Mouse (Mus musculus) MEL-GATA-1-ER (cell line): ENCODE measurements around the gene Eml2.

ENCODE experiments used
- DNase-seq: peaks from one replicate; pipeline ENCODE4 v3.0.0-alpha.2; 2012; ENCODE audit warnings: low read depth; ENCODE audit errors: extremely low read depth

Eml2 gene

DNA sequence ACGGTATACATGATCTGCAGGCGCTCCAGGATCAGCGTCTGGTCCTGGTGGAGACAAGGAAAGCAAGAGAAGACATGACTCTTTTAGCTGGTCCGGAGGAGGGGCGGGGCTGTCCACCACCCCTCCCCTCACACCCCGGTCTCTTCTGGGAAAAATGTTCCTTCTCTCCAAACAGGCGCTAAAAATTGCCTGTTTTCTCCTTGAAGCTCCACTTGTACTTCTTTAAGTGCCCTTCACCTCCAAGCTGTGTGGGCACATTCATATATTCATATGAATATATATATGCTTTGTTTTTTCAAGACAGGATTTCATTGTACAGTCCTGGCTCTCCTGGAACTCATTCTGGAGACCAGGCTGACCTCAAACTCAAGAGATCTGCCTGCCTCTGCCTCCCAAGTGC is 13.3 kb upstream of the Eml2 start:
- DNase-seq, result no peak

DNA sequence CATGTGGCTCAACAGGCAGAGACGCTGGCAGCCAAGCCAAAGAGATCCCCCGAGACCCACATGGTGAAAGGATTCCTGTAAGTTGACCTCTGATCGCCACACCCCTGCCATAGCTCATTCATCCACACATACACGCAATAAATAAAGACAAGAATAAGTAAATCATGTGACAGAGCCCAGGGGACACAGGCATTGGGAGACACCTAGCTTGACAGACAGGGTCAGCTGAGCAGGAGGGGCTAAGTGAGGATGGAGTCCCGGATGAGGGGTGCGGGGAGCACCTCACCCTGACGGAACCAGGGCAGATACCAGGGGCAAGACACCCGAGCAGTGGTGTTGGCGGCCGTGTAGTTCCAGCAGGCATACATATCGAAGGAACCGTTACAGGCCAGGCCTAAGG is 12.5 kb upstream of the Eml2 start:
- DNase-seq, result no peak

DNA sequence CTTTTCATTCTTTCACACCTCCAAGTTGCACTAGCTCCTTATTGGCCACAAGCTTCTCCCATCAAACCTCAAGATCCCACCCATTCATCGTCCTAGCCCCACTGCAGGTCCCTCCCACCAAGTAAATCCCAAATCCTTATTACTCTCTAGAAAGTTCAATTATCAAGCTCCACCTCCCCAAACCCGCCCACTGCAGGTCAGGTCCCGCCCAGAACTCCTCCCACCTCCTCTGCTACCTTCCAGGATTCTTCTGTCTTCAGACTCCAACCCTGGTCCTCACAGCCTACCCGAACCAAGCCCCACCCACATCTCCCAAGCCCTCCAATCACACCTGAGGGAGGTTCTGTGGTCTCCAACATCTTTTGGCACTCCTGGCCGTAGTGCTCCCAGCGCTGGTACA is 12.0 kb upstream of the Eml2 start:
- DNase-seq, result peak; percentile 87

DNA sequence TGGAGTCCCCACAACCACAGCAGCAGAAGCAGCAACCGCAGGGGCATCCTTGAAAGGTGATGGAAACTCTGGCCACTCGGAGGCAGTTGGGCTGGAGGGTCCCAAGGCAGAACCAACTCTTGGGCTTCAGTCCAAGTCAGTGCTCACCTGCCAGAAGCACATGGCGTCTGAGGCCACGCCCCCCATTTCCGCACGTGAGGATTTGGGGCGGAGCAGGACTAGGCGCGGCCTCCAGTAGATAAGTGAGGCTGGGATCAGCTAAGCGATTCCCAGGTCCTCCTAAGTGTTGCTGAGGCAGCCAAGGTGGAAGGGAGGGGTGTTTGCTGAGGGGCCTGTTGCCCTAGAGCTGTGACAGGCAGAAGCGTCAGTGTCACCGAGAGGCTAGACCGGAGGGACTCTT is 11.2 kb upstream of the Eml2 start:
- no peak for DNase-seq

DNA sequence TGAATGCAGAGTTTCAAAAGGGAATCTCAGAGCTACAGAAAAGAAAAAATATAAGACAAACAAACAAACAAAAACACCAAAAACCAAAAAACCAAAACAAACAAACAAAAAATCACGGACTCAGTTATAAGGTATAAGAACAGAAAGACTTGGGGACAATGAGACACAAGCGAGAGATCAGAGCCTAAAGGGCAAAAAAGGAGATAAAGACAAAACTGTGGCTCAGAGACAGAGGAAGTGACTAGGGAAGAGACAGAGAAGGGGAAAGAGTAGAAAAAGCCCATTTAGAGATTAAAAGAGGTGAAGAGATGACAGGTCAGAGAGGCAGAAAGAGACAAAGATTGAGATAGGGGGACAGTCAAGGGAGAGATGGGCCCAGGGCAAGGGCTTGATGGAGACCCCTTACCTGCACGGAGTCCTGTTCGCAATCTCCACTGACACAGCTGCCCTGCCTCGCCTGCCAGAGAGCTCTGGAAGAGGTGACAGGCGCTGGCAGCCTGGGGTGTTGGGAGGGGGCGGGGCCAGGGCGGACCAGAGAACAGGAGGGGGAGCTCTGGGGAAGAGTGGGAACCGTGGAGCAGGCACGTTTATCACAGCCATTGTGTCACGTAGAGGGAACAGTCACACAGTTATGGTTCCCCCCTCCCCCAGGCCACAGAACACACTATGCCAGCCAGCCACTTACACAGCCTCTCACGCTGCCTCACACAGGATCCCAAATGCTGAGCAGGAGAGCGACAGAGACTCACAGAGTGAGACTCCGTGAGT is 10.4 kb upstream of the Eml2 start, which contains the start of gene Gipr:
Gene Gipr, minus strand, starts transcription at position 472 of the 768 bp plus-strand sequence.
- no peak for DNase-seq

DNA sequence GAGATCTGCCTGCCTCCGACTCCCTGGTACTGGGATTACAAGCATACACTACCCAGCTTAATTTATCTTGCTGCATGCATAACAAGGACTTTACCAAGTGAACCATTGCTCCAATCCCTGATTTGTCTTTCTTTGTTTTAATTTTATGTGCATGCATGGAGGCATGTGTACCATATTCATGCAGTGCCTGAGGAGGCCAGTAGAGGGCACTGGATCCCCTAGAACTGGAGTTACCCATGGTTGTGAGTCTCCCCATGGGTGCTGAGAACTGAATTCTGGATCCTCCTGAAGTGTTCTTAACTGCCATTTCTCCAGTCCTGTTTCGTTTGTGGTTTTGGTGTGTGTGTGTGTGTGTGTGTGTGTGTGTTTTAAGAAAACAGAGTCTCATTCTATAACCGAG is 9.2 kb upstream of the Eml2 start:
- DNase-seq, result no peak

DNA sequence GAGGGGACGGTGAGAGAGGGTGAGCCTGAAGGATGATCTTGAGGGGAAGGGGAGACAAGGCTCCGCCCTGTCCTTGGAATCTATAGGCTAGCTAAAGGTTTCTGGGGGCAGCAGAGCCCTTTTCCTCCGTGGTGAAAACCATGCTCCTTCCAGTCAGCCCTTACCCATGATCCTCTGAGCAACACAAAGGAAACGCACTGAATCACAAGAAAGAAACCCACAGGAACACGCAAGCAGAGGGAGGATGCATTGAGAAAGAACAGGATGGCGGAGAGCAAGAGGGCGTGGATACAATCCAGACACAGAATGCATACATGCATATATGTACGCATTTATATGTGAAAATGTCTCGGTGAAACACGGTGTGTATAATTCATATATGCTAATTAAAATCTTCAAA is 6.7 kb upstream of the Eml2 start:
- DNase-seq, result no peak

DNA sequence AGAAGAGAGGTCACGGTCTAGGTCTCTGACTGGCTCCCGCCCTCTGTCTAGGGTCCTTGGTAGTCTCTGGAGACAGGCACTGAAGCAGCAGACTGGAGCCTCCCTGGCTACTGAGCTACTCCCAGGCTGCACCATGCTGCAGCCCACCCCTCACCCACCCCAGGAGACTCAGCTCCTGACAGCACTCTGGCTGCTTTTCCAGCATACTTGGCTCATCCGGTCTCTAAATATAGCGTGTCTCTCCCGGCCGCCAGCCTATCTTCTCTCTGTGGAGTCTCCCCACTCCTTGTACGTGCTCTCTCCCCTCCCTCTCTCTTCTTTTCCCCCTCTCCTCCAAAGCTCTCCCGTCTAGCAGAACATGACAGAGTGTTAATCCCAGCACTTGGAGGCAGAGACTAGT is 6.1 kb upstream of the Eml2 start:
- DNase-seq, result no peak

DNA sequence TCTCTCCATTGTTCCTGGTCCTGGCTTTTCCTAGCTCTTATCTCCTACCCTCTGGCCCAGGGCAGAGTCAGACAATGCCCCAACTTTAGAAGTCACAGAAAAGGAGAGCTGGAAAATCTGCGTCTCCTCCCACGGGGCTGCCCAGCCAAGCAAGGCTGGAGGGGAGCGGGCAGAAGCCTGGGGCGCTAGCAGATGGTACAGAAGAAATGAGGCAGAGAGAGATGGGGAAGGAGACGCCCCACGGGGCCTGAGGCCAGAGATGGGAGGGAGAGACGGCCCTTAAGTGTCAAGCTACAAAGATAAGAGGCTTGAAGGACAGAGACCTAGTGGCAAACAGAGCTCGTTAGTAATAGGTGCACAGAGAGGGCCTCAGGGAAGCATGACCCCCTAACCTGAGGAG is 4.4 kb upstream of the Eml2 start:
- DNase-seq, result no peak

DNA sequence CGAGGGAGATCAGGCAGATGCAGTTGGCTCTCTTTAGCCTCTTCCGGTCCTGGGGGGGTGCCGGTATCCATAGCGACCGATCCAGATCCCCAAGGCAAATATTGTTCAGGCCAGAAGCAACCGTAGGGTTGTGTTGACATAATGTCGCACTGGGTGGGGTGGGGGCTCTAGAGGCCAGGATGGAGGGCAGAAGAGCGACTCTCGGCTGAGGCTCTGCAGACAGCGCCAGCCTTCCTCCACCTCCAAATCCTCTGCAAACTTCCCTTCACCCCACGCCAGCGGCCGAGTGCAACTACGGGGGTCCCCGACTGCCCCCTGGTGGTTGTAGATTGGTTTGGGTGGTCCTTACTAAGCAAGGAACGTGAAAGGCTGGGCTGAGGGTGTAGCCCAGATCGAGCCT is 3.3 kb upstream of the Eml2 start:
- DNase-seq, result no peak

DNA sequence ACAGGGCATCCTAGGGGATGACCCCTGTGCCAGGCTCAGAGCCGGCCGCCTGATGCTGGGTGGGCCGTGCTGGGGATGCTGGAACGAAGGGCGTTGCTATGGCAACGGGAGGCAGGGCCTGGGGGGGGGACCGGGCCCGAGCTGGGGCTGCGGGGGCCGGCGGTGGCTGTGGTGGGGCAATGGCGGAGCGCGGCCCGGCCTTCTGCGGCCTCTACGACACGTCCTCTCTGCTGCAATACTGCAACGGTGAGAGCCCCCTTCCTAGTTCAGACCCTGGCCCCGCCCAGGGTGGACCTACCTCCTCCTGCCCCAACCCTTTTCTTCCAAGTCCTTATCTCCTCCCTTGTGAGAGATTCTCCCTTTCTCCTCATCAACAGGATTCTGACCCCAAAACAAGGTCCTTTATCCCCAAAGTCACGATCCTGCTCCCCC is 311 bp downstream of the Eml2 start:
- no peak for DNase-seq

DNA sequence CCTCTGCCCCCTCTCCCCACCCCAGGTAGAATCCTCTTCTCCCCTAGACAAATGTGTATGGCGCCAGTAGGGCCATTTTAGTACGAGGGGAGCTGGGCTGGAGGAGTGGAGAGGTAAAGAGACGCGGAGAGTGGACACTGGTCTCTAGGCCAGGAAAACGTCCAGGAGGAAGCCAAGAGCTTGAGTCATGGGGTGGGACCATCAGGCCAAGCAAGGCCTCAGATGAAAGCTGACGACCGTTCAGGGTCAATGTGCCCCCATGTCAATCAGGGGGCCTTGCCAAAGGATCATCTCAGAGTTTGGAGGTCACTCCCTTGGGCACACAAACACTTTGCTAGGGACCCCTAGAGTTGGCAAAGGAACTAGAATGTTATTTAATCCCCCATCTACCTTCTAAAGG is 995 bp downstream of the Eml2 start:
- no peak for DNase-seq

DNA sequence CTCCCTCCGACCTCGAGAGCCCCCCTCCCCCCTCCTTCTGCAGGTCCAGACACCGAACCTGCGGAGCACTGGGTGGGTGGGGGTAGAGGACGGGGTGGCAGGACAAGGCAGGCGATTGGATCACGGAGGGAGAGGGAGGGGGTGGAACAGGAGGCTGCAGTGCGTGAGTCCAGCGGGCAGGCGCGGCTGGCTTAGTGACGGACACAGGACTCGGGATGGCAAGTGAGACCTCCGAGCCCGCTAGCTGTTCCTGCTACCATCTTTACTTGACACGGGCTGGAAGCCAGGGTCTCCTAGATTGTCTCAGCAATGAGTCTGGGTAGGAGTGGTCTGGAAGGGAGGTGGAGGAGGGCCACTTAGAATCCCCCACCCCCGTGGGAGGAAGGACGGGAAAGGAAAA is 1.8 kb downstream of the Eml2 start:
- no peak for DNase-seq

DNA sequence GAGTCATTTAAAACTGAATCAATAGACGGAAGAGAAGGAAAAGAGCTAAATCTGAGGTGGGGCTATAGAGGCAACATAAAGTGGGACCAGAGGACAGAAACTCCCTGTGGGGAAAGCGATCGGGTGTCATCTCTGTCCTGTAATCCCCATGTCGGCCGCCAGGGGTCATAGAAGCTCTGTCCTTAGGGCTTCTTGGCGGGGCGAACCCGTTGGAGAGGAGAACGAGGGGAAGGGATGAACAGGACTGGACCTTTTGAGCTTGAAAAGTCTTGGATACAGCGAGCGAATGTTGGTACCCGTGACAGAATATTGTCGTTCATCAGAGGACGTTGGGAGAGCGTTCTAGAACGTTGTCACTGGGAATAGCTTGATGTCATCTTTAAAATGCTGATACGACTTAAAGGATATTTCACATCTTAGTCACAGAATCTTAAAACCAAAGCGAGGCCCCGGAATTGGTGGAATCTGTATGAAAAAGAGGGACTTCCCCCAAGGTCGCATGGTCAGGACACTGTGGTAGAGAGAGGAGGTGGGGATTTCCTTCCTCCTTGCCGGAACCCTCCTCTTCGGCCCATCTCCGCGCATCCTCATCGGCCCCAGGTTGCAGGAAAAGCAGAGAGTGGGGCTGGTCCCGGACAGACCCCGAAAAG is 2.3 kb downstream of the Eml2 start:
- peak; percentile 63 for DNase-seq

DNA sequence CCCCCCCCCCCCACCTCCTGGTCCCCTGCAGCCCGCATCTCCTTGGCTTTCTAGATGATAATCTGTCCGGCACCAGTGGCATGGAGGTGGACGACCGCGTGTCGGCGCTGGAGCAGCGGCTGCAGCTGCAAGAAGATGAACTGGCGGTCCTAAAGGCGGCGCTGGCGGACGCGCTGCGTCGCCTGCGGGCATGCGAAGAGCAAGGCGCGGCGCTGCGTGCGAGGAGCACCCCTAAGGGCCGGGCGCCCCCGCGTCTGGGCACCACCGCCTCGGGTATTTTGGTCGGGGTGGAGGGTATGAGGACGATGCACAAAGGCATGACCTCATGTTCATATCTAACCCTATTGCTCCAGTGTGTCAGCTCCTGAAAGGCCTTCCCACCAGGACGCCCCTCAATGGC is 3.0 kb downstream of the Eml2 start:
- DNase-seq, result no peak

DNA sequence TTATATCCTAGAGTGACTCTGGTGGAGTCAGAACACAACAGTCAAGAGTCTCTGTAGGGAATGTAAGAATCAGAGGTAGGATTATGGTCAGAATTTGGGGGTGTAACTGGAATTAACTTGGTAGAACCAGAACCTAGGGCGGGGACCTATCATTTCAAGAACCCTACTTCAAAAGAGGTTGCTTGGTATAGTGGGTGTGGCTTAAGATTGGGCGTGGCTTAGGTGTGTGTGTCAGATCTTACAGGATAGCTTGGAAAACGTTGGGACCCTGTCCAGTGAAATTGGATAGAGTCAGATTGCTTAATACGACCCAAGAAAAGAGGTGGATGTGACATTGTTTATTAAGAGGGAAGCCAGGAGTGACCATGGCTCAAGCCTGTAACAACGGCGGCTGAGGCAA is 3.7 kb downstream of the Eml2 start:
- DNase-seq, result no peak

DNA sequence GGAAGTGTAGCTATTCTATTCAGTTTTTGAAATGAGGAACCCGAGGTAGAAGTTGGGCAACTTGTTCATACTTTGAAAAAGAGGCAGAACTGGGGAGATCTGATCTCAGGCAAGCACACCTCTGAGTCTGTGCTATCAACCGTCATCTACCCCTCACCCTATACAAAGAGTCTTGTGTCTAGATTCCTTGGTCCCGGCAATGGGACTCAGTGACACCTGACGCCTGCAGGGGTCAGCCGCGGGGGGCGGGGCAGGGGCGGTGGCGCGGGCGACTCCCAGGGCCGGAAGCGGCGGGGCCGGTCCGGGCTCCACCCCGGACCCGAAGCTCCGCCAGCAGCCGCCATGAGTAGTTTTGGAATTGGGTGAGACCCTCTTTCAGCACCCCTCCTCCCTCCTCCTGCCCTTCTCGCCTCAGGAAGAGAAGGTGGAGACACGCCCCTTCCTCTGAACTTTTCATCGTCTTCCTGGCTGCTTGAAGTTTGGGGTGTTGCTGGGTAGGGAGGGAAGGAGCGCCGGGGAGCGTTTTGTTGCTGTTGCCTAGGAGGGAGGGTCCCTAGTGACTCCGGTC is 4.7 kb downstream of the Eml2 start:
- peak; percentile 75 for DNase-seq

DNA sequence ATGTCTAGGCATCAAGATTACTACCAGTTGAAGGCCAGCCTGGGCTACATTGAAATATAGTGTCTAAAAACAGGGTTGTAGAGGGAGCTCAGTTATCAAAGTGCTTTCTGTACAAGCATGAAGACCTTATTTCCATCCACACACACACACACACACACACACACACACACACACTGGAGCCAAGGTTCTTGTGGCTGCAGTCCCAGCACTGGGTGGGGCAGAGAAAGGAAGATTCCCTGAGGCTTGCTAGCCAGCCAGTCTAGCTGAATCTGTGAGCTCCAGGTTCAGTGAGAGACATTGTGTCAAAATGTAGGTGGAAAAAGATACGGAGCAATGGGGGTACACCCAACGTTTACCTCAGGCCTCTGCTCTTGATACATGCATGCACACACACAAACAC is 8.0 kb downstream of the Eml2 start:
- DNase-seq, result no peak

DNA sequence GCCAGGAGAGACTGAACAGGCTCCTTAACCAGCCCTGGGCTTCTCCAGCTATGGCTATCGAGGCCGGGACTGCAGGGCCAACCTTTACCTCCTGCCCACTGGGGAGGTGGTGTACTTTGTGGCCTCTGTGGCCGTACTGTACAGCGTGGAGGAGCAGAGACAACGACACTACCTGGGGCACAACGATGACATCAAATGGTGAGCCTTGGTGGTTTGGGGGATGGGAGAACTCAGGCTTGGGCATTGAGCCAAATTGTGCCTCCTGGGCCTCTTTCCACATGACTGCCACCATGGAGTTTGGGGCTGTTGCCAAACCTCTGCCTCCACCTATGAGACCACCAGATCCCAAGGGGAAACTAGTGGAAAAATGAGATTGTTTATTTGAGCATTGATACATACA is 8.5 kb downstream of the Eml2 start:
- no peak for DNase-seq

DNA sequence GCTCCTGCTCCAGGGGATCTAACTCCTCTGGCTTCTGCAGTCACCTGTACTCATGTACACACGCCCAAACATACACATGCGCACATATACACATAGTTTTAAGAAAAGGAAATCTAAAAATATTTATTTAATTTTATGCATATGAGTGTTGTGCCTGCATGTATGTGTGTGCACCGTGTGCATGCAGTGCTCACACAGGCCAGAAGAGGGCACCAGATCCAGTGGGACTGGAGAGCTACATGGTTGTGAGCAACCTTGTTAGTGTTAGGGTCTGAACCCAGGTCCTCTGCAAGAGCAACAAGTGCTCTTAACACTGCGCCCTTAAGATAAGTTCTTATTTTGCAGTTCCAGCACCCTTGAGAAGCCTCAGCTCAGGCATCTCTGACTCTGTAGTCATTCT is 18.5 kb downstream of the Eml2 start:
- DNase-seq, result no peak

DNA sequence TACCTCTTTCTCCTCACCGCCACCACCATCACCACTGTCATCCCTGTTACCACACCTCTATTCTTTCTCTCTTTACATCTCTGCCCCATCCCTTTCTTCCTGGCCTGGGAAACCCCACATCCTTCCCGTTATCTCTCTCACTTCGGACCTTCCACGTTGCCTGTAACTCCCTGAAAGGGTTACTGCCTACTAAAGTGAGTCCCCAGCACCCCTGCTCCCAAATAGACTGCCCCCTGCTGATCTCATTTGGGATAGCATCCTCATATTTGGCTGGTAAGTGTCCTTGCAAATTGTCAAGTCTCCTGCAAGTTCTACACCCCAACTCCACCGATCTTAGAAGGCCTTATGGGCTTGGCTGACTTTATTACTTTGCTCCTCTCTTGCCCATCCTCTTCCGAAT is 20.5 kb downstream of the Eml2 start:
- DNase-seq, result no peak

DNA sequence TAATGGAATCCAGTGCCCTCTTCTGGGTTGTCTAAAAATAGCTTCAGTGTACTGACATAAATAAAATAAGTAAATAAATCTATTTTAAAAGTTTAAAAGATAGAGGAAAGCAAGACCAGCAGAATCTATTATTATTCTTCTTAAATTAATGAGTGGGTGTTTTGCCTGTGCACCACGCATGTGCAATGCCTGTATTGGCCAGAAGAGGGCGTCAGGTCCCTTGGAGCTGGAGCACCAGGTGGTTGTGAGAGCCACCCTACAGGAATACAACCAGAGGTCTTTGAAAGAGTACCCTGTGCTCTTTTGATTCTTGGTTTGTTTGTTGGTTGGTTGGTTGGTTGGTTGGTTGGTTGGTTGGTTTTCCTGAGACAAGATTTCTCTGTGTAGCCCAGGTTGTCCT is 21.8 kb downstream of the Eml2 start:
- DNase-seq, result no peak

DNA sequence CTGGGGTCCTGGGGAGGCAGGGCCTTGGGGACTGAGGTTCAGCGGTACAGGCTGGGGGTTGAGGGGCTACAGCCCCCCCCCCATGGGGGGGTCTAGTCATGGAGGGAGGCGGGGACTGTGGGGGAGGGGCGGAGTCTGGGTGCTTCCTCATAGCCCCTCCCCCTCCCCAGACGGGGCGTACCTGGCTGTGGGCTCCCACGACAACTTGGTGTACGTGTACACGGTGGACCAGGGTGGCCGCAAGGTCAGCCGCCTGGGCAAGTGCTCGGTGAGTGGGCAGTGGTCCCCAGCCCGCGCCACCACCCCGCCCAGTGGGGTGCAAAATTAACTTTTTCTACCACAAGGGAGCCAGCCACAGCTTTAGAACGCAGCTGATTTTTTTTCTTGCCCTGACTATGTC is 25.4 kb downstream of the Eml2 start:
- no peak for DNase-seq
